Mouse (Mus musculus) CD4-positive helper T cell, adult 2 months (primary cell): ENCODE results near the gene Prop1.

Experiments used
- DNase-seq: peaks from one replicate; pipeline ENCODE4 v3.0.0-alpha.2; 2012; ENCODE audit warnings: low read depth, missing footprints, low spot score

Gene Prop1

GRCm38 (mm10) chr11:50953665-50954064 is at the start of gene Prop1:
Gene Prop1 (minus strand): TSS chr11:50953765.
- no peak for DNase-seq

- no peak for DNase-seq
Observed at GRCm38 (mm10) chr11:51003296-51003695, 49.7 kb upstream of the Prop1 start, which contains the start of gene Olfr51. Gene Olfr51 (plus strand): TSS chr11:51003596.

- DNase-seq = no peak
Observed at GRCm38 (mm10) chr11:50981667-50982066, 28.1 kb upstream of the Prop1 start, which contains the start of gene Olfr1377. Gene Olfr1377 (plus strand): TSS chr11:50981967.

- DNase-seq = no peak
Observed at GRCm38 (mm10) chr11:50977216-50977615, 23.7 kb upstream of the Prop1 start.

- DNase-seq = no peak
Observed at GRCm38 (mm10) chr11:50966230-50966629, 12.7 kb upstream of the Prop1 start, which contains the start of gene Olfr1378. Gene Olfr1378 (plus strand): TSS chr11:50966530.

GRCm38 (mm10) chr11:50964886-50965285 is 11.3 kb upstream of the Prop1 start:
- DNase-seq = no peak

GRCm38 (mm10) chr11:50952290-50952689 is 1.3 kb downstream of the Prop1 start:
- peak; percentile 66 for DNase-seq

- no peak for DNase-seq
Observed at GRCm38 (mm10) chr11:50943506-50943905, 10.1 kb downstream of the Prop1 start, which contains the start of gene 4933414I15Rik. Gene 4933414I15Rik (minus strand): TSS chr11:50943765.

- no peak for DNase-seq
Observed at GRCm38 (mm10) chr11:50942386-50942785, 11.2 kb downstream of the Prop1 start.

- DNase-seq = peak; percentile 27
Observed at GRCm38 (mm10) chr11:50939621-50940366, 13.8 kb downstream of the Prop1 start.

- DNase-seq = no peak
Observed at GRCm38 (mm10) chr11:50938435-50938834, 15.1 kb downstream of the Prop1 start.

GRCm38 (mm10) chr11:50932040-50932439 is 21.5 kb downstream of the Prop1 start:
- DNase-seq = no peak

GRCm38 (mm10) chr11:50931451-50931866 is 22.1 kb downstream of the Prop1 start, which contains the start of gene Zfp354b:
Gene Zfp354b (minus strand): TSS chr11:50931633.
- peak; percentile 17 for DNase-seq

GRCm38 (mm10) chr11:50931021-50931420 is 22.5 kb downstream of the Prop1 start:
- no peak for DNase-seq

- DNase-seq = no peak
Observed at GRCm38 (mm10) chr11:50930469-50931014, 23.0 kb downstream of the Prop1 start.

GRCm38 (mm10) chr11:50915671-50916320 is 37.8 kb downstream of the Prop1 start, which contains the start of gene Zfp2:
Gene Zfp2 (minus strand): TSS chr11:50916165.
- DNase-seq = peak; percentile 88

GRCm38 (mm10) chr11:50914461-50914860 is 39.1 kb downstream of the Prop1 start:
- DNase-seq = no peak

GRCm38 (mm10) chr11:50913301-50913700 is 40.3 kb downstream of the Prop1 start:
- no peak for DNase-seq

GRCm38 (mm10) chr11:50908136-50908535 is 45.4 kb downstream of the Prop1 start:
- DNase-seq = no peak
